Mouse (Mus musculus) lung, postnatal 10 days (tissue): ENCODE measurements at regions not wholly inside any gene's neighbourhood (a gene's known extent, or its start where the extent isn't known, plus 50 kb on each side); places are given as distances from the start of the nearest gene placed in this dataset.
A peak's percentile ranks its signal among the peaks of the same experiment; 100 is the strongest.

Experiments
- DNase-seq: peaks from one replicate; pipeline ENCODE4 v3.0.0; 2021

GRCm38 (mm10) chr4:150724823-150725222 lies 72.8 kb upstream of the Slc45a1 start:
- DNase-seq: peak; percentile 94

GRCm38 (mm10) chr4:150721619-150722283 lies 69.8 kb upstream of the Slc45a1 start:
- DNase-seq: no peak

- no peak for DNase-seq
Observed at GRCm38 (mm10) chr4:150717866-150718265, 65.9 kb upstream of the Slc45a1 start.

GRCm38 (mm10) chr4:150715051-150715450 lies 63.1 kb upstream of the Slc45a1 start:
- no peak for DNase-seq

- no peak for DNase-seq
Observed at GRCm38 (mm10) chr4:150713291-150713690, 61.3 kb upstream of the Slc45a1 start.

- DNase-seq: no peak
Observed at GRCm38 (mm10) chr4:150712856-150713255, 60.9 kb upstream of the Slc45a1 start.

- no peak for DNase-seq
Observed at GRCm38 (mm10) chr4:150711646-150712045, 59.7 kb upstream of the Slc45a1 start.

GRCm38 (mm10) chr4:150709391-150710130 lies 57.6 kb upstream of the Slc45a1 start:
- DNase-seq: no peak

- peak; percentile 56 for DNase-seq
Observed at GRCm38 (mm10) chr4:150708572-150708984, 56.6 kb upstream of the Slc45a1 start.

- peak; percentile 49 for DNase-seq
Observed at GRCm38 (mm10) chr4:150707725-150708571, 56.0 kb upstream of the Slc45a1 start.

GRCm38 (mm10) chr4:150706793-150707724 lies 55.1 kb upstream of the Slc45a1 start:
- peak; percentile 65 for DNase-seq

GRCm38 (mm10) chr4:150706291-150706690 lies 54.3 kb upstream of the Slc45a1 start:
- no peak for DNase-seq

- no peak for DNase-seq
Observed at GRCm38 (mm10) chr4:150703266-150703665, 51.3 kb upstream of the Slc45a1 start.
